Mouse (Mus musculus) forebrain, embryonic 12.5 days (tissue): ENCODE results near the gene Srgn. TPM values are rescaled to one million over a fixed set of nuclear protein-coding genes. Genes with fewer than 3 reads are reported as not detected.

Experiments used
- ATAC-seq: fragments of 200-750 bp; cut with Nextera tagmentation; 2 replicates; pipeline ENCODE4 v1.8.0; 2017; ENCODE audit warnings: moderate TSS enrichment; ENCODE audit not compliant: low FRiP score
- H3K27ac ChIP-seq: fragments of 300-500 bp; sonication (generic); 2 replicates; pipeline ENCODE4 v1.5.1; 2016; ENCODE audit warnings: mild to moderate bottlenecking
- H3K27me3 ChIP-seq: fragments of 300-500 bp; sonication (generic); 2 replicates; pipeline ENCODE4 v1.6.1; 2016; ENCODE audit warnings: mild to moderate bottlenecking
- H3K36me3 ChIP-seq: fragments of 300-500 bp; sonication (generic); replicated peaks from 2 replicates; pipeline ENCODE4 v1.6.1; 2016; ENCODE audit warnings: mild to moderate bottlenecking
- H3K4me1 ChIP-seq: fragments of 300-500 bp; sonication (generic); 2 replicates; pipeline ENCODE4 v1.6.1; 2016
- H3K4me2 ChIP-seq: fragments of 300-500 bp; sonication (generic); 2 replicates; pipeline ENCODE4 v1.6.1; 2016; ENCODE audit warnings: mild to moderate bottlenecking, moderate library complexity
- H3K4me3 ChIP-seq: fragments of 300-500 bp; sonication (generic); replicated peaks from 2 replicates; pipeline ENCODE4 v1.5.1; 2016; ENCODE audit warnings: mild to moderate bottlenecking
- H3K9ac ChIP-seq: fragments of 300-500 bp; sonication (generic); 2 replicates; pipeline ENCODE4 v1.6.1; 2016; ENCODE audit warnings: mild to moderate bottlenecking
- H3K9me3 ChIP-seq: fragments of 300-500 bp; sonication (generic); 2 replicates; pipeline ENCODE4 v1.6.1; 2016
- WGBS: fragments of 180-500 bp; shearing (Covaris S2); methylation state at CpG from one replicate; pipeline ENCODE4 v1.1.7; 2016; 5-methylcytosine and 5-hydroxymethylcytosine counted together
- polyA plus RNA-seq: library from polyadenylated mRNA; unstranded; fragments of >200 nt; fragmentation: Nextera tagmentation; extraction: Ambion mirVana; gene quantifications from 2 replicates; pipeline ENCODE4 v1.2.1, GENCODE M21; 2016

The Srgn gene
- 3.2 and 3.8 TPM in 2 replicates for polyA plus RNA-seq

DNA sequence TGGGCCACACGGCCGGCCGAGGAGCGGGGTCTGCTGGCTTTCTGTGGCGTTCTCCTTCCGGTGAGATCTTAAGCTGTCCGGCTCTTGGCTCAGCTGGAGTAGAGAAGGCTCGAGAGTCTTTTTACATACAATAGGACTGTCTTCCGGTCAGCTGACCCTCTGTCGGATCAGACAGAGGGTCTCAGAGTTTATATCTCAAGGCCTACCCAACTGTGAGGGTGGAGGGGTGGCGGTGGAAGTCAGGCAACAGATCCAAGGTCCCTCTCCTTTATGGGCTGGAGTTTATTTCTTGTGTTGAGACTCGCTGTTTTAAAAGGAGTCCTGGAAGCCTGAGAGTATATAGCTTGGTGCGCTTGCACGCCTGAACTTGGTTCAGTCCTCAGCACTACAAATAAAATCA lies at the start of gene Srgn:
Srgn (minus strand) TSS at position 101 of the 400 bp plus-strand sequence.
- no peak for ATAC-seq
- no peaks in the 10 kb centered on the region for H3K4me1 ChIP-seq
- 87% methylated on average over 14 of the region's 14 CpGs for WGBS
- no peak within 1 kb of the TSS for H3K4me2 ChIP-seq
- H3K27ac ChIP-seq, result no peak within 1 kb of the TSS
- H3K9ac ChIP-seq, result no peak within 1 kb of the TSS
- no peaks in the 10 kb centered on the region for H3K27me3 ChIP-seq
- H3K4me3 ChIP-seq, result no peak within 1 kb of the TSS
- H3K9me3 ChIP-seq, result no peaks in the 10 kb centered on the region
- H3K36me3 ChIP-seq, result no peaks in the 10 kb centered on the region

DNA sequence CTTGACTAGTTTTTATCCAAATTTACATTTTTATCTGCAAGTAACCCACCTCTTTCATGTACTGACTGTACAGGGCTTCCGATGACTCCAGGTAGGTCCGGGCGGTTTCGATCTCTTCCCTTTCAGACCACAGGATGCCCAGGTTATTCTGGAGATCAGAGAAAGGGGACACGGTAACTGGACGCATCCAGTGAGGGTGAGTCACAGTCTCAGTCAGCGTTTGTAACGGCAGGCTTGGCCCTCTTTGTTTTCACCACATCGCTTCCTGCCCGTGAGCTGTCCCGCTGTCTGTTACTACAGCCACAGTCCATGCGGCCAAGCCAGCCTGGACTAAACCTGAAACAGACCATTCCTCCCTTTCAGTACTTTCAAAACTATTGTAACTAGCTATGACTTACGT lies 47.8 kb upstream of the Srgn start:
- Histone ChIP-seq H3K4me2 (no peak overlapping the region), H3K9me3 (no peaks in the 10 kb centered on the region), H3K36me3 (peaks cover 33% of the 10 kb centered on the region), H3K27me3 (no peaks in the 10 kb centered on the region), H3K4me1 (peaks cover 13% of the 10 kb centered on the region), H3K9ac (no peak overlapping the region), H3K4me3 (no peak overlapping the region), H3K27ac (no peak overlapping the region)
- WGBS, result 91% methylated on average over 13 of the region's 13 CpGs
- ATAC-seq, result no peak

DNA sequence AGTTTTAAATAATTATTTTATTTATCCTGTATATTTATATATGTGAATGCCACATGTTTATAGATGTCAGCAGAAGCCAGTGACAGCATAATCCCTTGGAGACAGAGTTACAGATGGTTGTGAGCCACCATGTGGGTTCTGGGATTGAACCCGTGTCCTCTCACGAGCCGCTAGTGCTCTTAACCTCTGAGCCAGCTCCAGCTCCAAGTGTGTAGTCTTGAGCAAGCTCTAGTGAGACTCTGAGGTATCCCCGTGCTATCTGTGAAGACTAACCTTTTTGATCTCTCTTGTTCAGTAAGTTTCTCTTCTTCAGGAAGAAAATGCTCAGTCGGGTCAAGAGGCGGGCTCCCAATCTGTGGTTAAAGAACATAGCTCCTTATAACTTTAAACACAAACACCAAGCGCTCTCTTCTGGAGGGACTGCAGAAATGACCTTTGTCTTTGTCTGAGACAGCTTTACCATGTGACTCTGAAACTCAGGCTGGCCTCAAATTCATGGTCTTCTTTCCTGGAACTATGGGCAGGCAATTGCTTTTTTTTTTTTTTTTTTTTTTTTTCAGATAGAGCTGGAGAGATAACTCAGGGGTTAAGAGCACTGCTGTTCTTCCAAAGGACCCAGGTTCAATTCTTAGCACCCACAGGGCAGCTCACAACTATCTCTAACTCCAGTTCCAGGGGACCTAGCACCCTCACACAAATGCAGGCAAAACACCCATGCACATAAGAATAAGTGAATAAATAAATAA lies 43.0 kb upstream of the Srgn start:
- no peak overlapping the region for H3K4me3 ChIP-seq
- no peak overlapping the region for H3K27ac ChIP-seq
- H3K36me3 ChIP-seq, result peaks cover 75% of the 10 kb centered on the region
- H3K4me2 ChIP-seq, result no peak overlapping the region
- H3K9me3 ChIP-seq, result no peaks in the 10 kb centered on the region
- WGBS, result 97% methylated on average over 7 of the region's 7 CpGs
- H3K4me1 ChIP-seq, result no peaks in the 10 kb centered on the region
- H3K9ac ChIP-seq, result no peak overlapping the region
- ATAC-seq, result no peak
- H3K27me3 ChIP-seq, result no peaks in the 10 kb centered on the region

DNA sequence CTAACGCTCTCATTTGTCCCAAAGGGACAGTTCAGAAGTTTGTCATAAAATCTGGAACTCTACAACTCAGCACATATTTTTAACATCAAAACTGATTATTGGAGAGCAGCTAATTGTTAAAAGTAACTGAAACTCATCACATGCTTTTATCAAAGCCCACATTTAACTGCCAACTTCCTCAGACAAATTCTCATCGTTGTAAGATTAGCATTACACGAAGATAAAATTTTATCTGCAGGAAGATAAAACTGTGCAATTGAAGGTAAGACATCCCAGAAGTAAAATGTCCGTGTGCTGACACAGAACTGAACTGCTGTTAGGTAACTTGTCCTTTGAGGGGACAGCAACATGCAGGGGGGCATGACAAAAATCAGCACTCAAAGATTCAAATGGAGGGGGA lies 41.6 kb upstream of the Srgn start:
- H3K4me2 ChIP-seq, result no peak overlapping the region
- H3K4me3 ChIP-seq, result no peak overlapping the region
- no peak overlapping the region for H3K27ac ChIP-seq
- 95% methylated on average over 4 of the region's 4 CpGs for WGBS
- H3K9ac ChIP-seq, result no peak overlapping the region
- H3K36me3 ChIP-seq, result peaks cover 77% of the 10 kb centered on the region
- no peak for ATAC-seq
- H3K4me1 ChIP-seq, result no peaks in the 10 kb centered on the region
- no peaks in the 10 kb centered on the region for H3K27me3 ChIP-seq
- no peaks in the 10 kb centered on the region for H3K9me3 ChIP-seq

DNA sequence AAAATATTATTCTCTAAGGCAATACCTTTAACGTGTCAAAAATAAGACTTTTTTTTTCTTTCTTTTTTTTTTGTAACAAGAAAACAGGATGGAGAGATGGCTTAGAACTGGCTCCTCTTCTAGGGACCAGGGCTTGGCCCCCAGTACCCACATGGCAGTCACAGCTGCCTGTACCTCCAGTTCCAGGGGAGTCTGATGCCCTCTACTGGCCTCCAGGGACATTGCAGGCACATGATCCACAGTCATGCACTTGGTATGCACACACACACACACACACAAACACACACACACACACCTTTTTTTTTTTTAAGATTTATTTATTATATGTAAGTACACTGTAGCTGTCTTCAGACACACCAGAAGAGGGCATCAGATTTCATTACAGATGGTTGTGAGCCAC lies 30.5 kb upstream of the Srgn start:
- no peak for ATAC-seq
- H3K27ac ChIP-seq, result no peak overlapping the region
- WGBS, result 89% methylated on average over 1 of the region's 1 CpGs

DNA sequence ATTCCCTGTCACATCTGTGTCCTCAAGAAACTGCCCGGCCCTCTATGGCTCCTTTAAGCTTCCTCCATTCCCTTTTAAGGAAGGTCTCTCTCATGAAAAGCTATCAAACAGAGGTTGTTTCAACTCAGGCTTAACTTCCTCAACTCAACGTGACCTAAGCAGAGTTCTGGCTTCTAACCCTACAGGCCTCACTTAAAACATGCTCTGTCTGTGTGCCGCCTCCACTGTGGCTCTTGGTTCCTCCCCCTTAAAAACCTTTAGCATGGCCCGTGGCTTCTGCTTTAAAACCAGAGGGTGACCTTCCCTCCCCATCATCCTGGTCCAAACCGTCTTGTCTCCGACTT lies 29.3 kb upstream of the Srgn start:
- peaks cover 37% of the 10 kb centered on the region for H3K36me3 ChIP-seq
- 85% methylated on average over 6 of the region's 6 CpGs for WGBS
- no peaks in the 10 kb centered on the region for H3K9me3 ChIP-seq
- H3K4me2 ChIP-seq, result no peak overlapping the region
- no peak for ATAC-seq
- H3K9ac ChIP-seq, result no peak overlapping the region
- no peak overlapping the region for H3K4me3 ChIP-seq
- H3K27me3 ChIP-seq, result no peaks in the 10 kb centered on the region
- no peaks in the 10 kb centered on the region for H3K4me1 ChIP-seq
- no peak overlapping the region for H3K27ac ChIP-seq

More for the DNA sequence above, 30.5 kb upstream of the Srgn start:
- no peak overlapping the region for H3K9ac ChIP-seq
- H3K4me1 ChIP-seq, result no peaks in the 10 kb centered on the region
- no peaks in the 10 kb centered on the region for H3K27me3 ChIP-seq
- no peaks in the 10 kb centered on the region for H3K9me3 ChIP-seq
- H3K36me3 ChIP-seq, result peaks cover 49% of the 10 kb centered on the region
- H3K4me3 ChIP-seq, result no peak overlapping the region
- no peak overlapping the region for H3K4me2 ChIP-seq

DNA sequence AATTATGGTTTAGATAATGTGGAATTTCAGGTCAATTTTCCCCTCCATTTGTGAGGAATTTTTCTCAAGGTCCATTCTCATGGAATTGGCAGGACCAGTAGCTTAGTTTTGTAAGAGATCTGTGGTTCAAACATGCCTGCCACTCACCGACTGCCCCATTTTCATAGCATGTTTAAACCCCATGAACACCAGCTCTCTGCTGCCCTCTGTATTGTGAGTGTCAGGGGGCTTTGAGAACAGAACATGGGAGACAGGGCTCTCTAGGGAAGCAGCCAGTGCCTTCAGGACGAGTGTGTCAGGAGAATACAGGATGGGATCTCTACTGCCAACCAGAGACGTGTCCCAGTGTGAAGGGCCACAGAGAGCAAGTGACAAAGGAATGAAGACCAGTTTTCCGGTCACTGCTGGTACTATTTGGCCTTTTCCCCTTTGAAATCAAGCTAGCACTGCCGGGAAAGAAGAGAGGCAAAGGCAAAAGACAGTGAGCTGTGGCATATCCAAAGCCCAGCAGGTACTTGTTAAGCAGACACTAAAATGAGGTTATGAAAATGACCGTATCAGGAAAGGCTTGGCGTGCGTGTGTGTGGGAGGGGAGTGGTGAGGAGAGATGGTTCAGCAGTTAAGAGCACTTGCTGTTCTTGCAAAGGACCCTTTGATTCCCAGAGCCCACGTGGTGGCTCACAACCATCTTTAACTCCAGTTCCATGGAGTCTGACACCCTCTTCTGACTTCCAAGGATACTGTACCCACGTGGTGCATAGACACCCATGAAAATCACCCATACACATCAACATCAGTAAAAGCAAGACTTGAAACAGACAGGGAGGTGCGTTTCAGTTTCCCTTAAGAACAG lies 28.7 kb upstream of the Srgn start:
- Histone ChIP-seq H3K9ac (no peak overlapping the region), H3K36me3 (peaks cover 34% of the 10 kb centered on the region), H3K9me3 (no peaks in the 10 kb centered on the region), H3K27me3 (no peaks in the 10 kb centered on the region), H3K27ac (no peak overlapping the region), H3K4me2 (no peak overlapping the region), H3K4me3 (no peak overlapping the region), H3K4me1 (no peaks in the 10 kb centered on the region)
- no peak for ATAC-seq
- 72% methylated on average over 11 of the region's 11 CpGs for WGBS

DNA sequence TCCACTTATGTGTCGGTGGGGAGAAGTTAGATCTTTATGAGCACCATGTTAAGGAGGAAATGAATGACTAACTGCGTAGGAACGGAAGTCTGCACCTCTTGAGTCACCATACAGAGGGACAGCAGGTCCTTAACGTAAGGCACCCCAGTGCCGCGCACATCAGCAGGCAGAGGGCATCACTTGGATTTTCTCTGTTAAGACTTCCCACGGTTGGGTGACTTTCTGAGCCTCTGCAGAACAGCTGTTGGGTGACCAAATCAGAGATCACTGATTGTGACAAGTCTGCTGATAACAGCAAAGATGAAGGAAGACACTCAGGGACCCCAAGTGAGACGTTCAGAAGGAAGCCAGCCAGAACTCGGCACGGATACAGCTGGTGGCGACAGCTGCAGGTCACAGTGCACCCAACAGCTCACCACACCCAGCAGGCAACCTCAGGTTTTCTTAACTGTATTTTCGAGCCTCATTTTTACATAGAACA lies 26.4 kb upstream of the Srgn start:
- H3K27me3 ChIP-seq, result no peaks in the 10 kb centered on the region
- no peak overlapping the region for H3K4me2 ChIP-seq
- no peaks in the 10 kb centered on the region for H3K9me3 ChIP-seq
- no peak overlapping the region for H3K27ac ChIP-seq
- no peak overlapping the region for H3K9ac ChIP-seq
- peaks cover 12% of the 10 kb centered on the region for H3K36me3 ChIP-seq
- no peak overlapping the region for H3K4me3 ChIP-seq
- WGBS, result 89% methylated on average over 12 of the region's 12 CpGs
- H3K4me1 ChIP-seq, result no peaks in the 10 kb centered on the region
- ATAC-seq, result no peak

DNA sequence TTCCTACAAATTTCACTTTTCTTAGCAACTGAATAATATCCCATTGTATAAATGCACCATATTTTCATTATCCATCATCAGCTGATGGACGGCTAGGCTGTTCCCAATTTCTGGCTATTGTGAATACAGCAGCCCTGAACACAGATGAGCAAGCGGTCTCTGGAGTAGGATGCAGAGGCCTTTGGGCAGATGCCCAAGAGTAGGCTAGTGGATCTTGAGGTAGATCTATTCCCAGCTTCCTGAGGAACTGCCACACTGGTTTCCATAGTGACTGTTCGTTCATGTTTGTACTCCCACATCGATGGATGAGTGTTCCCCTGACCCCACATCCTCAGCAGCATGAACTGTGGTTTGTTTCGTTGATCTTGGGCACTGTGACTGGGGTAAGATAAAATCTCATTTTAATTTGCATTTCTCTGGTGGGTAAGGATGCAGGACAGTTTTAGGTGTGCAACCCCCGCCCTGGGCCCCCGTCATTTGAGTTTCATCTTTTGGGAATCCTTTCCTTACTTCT lies 23.6 kb upstream of the Srgn start:
- ATAC-seq, result no peak
- no peak overlapping the region for H3K4me2 ChIP-seq
- 87% methylated on average over 7 of the region's 7 CpGs for WGBS
- no peaks in the 10 kb centered on the region for H3K9me3 ChIP-seq
- no peak overlapping the region for H3K9ac ChIP-seq
- no peak overlapping the region for H3K4me3 ChIP-seq
- no peaks in the 10 kb centered on the region for H3K36me3 ChIP-seq
- H3K4me1 ChIP-seq, result no peaks in the 10 kb centered on the region
- H3K27ac ChIP-seq, result no peak overlapping the region
- H3K27me3 ChIP-seq, result no peaks in the 10 kb centered on the region

DNA sequence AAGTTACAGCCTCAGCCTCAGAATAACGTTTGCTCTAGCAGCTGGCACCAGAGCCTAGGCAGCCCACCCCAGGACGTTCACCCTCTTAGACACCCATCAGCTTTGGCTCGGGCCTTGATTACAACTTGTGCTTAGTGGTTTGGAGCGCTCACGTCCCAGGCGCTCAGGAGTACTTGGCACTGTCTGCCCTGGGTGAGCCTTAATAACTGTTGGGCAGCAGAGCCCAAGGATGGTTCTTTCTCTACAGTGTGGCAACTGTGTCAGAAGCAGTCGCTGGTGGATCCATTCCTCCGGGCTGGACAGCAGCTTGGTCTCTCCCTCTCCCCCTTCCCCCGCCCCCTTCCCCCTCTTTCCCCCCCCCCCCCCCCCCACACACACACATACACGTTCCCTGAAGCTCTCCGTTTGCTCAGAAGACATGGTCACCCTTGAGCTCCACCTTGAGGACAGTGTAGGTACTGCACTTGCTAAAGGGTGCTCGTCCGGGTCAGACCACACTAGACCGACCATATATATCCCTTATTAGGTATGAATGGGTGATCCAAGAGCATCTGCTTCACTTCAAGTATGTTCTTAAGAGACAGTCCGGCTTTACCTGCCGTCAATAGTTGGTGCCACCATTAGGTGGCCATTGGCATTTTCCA lies 22.4 kb upstream of the Srgn start:
- no peak overlapping the region for H3K27ac ChIP-seq
- H3K4me2 ChIP-seq, result no peak overlapping the region
- 38% methylated on average over 14 of the region's 16 CpGs for WGBS
- H3K4me1 ChIP-seq, result no peaks in the 10 kb centered on the region
- 0 out of 2 replicates have a peak, but pooled peaks have one; percentile 33 for ATAC-seq
- H3K4me3 ChIP-seq, result no peak overlapping the region
- no peaks in the 10 kb centered on the region for H3K36me3 ChIP-seq
- H3K9me3 ChIP-seq, result no peaks in the 10 kb centered on the region
- H3K27me3 ChIP-seq, result no peaks in the 10 kb centered on the region
- no peak overlapping the region for H3K9ac ChIP-seq

DNA sequence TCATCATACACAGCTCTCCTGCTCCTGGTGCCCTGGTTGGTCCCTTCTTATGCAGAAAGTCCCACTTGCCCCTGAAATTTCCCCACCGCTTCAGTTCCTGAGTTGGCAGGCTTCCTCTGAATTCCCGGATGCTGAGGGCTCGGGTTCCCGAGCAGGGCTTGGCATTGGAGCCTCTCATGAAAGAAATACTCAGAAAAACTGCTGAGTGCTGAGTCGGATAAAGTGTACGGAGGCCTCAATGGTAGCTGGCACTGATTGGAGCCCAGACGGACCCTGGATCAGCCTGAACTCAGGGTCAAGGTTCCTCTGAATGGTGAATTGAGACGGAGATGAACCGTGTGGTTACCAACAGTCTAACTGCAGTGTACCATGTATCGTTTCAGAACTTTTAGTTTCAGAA lies 19.2 kb upstream of the Srgn start:
- no peak overlapping the region for H3K4me2 ChIP-seq
- no peaks in the 10 kb centered on the region for H3K4me1 ChIP-seq
- no peak overlapping the region for H3K9ac ChIP-seq
- no peak for ATAC-seq
- 91% methylated on average over 10 of the region's 10 CpGs for WGBS
- no peaks in the 10 kb centered on the region for H3K9me3 ChIP-seq
- no peak overlapping the region for H3K4me3 ChIP-seq
- no peaks in the 10 kb centered on the region for H3K36me3 ChIP-seq
- H3K27me3 ChIP-seq, result no peaks in the 10 kb centered on the region
- no peak overlapping the region for H3K27ac ChIP-seq

DNA sequence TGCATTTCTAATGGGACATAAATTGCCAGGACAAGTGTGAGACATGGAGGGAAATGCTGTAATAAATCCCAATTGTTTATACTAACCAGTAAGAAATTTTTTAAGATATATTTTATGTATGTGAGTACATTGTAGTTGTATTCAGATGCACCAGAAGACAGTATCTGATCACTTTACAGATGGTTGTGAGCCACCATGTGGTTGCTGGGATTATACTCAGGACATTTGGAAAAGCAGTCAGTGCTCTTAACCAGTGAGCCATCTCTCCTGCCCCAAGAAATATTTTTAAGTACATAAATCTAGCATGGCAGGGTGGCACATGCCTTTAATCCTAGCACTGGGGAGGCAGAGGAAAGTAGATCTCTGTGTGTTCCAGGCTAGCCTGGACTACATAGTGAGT lies 18.5 kb upstream of the Srgn start:
- no peaks in the 10 kb centered on the region for H3K9me3 ChIP-seq
- H3K27me3 ChIP-seq, result no peaks in the 10 kb centered on the region
- H3K9ac ChIP-seq, result no peak overlapping the region
- no peak for ATAC-seq
- H3K27ac ChIP-seq, result no peak overlapping the region
- H3K4me1 ChIP-seq, result no peaks in the 10 kb centered on the region
- H3K36me3 ChIP-seq, result no peaks in the 10 kb centered on the region
- H3K4me2 ChIP-seq, result no peak overlapping the region
- H3K4me3 ChIP-seq, result no peak overlapping the region
